Mouse (Mus musculus) adrenal gland, adult 10 weeks (tissue): ENCODE data around the gene Atg16l1. TPM values are rescaled to one million over a fixed set of nuclear protein-coding genes. Genes with fewer than 3 reads are reported as not detected.

Experiments
- polyA plus RNA-seq: library from polyadenylated mRNA; stranded (reverse); fragments of 350-450 nt; fragmentation: Illumina TruSeq; extraction: RNeasy Lipid Tissue Mini Kit (QIAGEN cat#74804); gene quantifications from one replicate; pipeline ENCODE4 v1.2.3, GENCODE M21; 2014; ENCODE audit warnings: low read depth, low replicate concordance

The Atg16l1 gene
- polyA plus RNA-seq = 18.8 TPM

DNA sequence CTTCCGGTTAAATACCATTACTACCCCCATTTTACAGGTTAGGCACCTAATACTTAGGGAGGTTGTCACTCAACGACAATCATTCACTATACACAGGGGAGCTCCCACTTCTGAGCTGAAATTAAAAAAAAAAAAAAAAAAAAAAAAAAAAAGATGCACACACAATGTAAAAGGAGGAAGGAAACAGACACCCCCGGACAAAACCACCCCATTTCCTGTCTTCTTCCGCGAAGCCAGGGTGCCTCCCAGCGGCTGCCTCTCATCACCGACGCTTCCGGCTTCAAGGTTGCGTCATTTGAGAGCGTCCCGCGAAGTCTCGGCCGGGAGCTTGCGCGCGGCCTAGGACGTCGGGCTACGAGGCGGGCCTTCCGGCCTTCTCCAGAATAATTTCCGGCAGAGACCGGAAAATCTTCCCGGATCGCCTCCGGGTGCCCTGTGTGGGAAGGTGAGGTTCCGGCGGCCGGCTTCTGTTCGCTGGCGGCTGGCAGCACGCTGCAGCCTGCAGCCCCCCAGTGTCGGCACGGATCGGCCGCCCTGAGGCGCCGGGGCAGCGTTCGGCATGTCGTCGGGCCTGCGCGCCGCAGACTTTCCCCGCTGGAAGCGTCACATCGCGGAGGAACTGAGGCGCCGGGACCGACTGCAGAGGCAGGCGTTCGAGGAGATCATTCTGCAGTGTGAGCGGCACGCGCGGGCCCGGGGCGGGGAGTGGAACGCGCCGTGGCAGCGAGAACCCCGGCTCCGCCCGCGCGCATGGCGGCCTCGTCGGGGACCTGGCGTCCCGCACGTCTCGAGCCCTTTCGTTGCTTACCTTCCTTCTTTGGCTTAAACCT is at the start of gene Atg16l1:
Gene Atg16l1 (plus strand): TSS at position 230 of the 830 bp plus-strand sequence.

DNA sequence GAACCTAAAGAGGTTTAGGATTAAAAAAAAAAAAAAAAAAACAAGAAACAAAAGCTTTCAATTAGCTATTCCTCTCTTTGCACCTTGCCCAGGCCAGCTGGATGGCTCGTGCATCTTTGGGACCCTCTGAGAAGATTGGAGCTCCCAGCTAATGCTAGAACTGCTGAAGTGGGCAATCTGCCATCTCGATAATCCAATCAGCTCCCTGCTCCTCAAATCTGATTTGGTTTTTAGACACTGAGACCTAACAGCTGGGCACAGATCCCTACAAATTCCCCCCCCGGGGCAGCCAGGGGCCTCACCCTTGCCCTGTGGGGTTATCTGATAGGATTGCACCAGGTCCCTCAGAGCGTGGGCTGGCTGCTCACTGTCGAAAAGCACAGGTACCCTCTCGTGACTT is 47.9 kb downstream of the Atg16l1 start, which contains the start of gene Sag:
Gene Sag (plus strand): TSS at position 105 of the 400 bp plus-strand sequence.

Other genes starting within 250 kb of the Atg16l1 start
- not detected for gene Neu2, start 246.0 kb upstream of the Atg16l1 start, polyA plus RNA-seq
- gene Ngef, start 182.0 kb upstream of the Atg16l1 start, polyA plus RNA-seq = not detected
- gene Inpp5d, start 135.6 kb upstream of the Atg16l1 start, polyA plus RNA-seq = 3.3 TPM
- gene Sag, start 47.8 kb downstream of the Atg16l1 start, polyA plus RNA-seq = 0.29 TPM
- 43.1 TPM for gene Dgkd, start 97.4 kb downstream of the Atg16l1 start, polyA plus RNA-seq